Mouse (Mus musculus): ENCODE measurements around the gene Gpr171.
"Not testable (repeated sequence)": the region's sequence is repeated elsewhere in the genome, so short reads cannot be mapped to it uniquely, and the experiment has no call there.

The Gpr171 gene

GRCm38 (mm10) chr3:59113973-59114517, 12.4 kb upstream of the Gpr171 start:
- no peak for DNase-seq (ENCODE audit: low spot score)

GRCm38 (mm10) chr3:59113291-59113690, 11.7 kb upstream of the Gpr171 start:
- not testable (repeated sequence) for DNase-seq (ENCODE audit: low spot score)

GRCm38 (mm10) chr3:59111944-59112343, 10.3 kb upstream of the Gpr171 start:
- no peak for DNase-seq (ENCODE audit: low spot score)

GRCm38 (mm10) chr3:59109834-59110233, 8.2 kb upstream of the Gpr171 start:
- not testable (repeated sequence) for DNase-seq (ENCODE audit: low spot score)

- no peak for DNase-seq (ENCODE audit: low spot score)
Measured at GRCm38 (mm10) chr3:59107439-59107838, 5.8 kb upstream of the Gpr171 start.

- DNase-seq (ENCODE audit: low spot score) = no peak
Measured at GRCm38 (mm10) chr3:59104462-59104861, 2.8 kb upstream of the Gpr171 start.

GRCm38 (mm10) chr3:59102146-59102545, 525 bp upstream of the Gpr171 start:
- no peak for DNase-seq (ENCODE audit: low spot score)

GRCm38 (mm10) chr3:59098540-59098939, 3.1 kb downstream of the Gpr171 start:
- no peak for DNase-seq (ENCODE audit: low spot score)

- DNase-seq (ENCODE audit: low spot score) = no peak
Measured at GRCm38 (mm10) chr3:59097421-59097820, 4.2 kb downstream of the Gpr171 start.

GRCm38 (mm10) chr3:59092702-59093101, 8.9 kb downstream of the Gpr171 start:
- no peak for DNase-seq (ENCODE audit: low spot score)

- no peak for DNase-seq (ENCODE audit: low spot score)
Measured at GRCm38 (mm10) chr3:59080919-59081318, 20.7 kb downstream of the Gpr171 start.

GRCm38 (mm10) chr3:59080293-59080916, 21.2 kb downstream of the Gpr171 start:
- DNase-seq (ENCODE audit: low spot score) = no peak

GRCm38 (mm10) chr3:59079327-59079726, 22.3 kb downstream of the Gpr171 start:
- peak; percentile 59 for DNase-seq (ENCODE audit: low spot score)

GRCm38 (mm10) chr3:59078585-59078984, 23.0 kb downstream of the Gpr171 start:
- DNase-seq (ENCODE audit: low spot score) = no peak

GRCm38 (mm10) chr3:59077278-59077677, 24.3 kb downstream of the Gpr171 start:
- no peak for DNase-seq (ENCODE audit: low spot score)

GRCm38 (mm10) chr3:59069071-59069470, 32.5 kb downstream of the Gpr171 start:
- DNase-seq (ENCODE audit: low spot score) = not testable (repeated sequence)

- no peak for DNase-seq (ENCODE audit: low spot score)
Measured at GRCm38 (mm10) chr3:59066558-59067294, 34.9 kb downstream of the Gpr171 start.

- DNase-seq (ENCODE audit: low spot score) = no peak
Measured at GRCm38 (mm10) chr3:59065937-59066336, 35.7 kb downstream of the Gpr171 start.

- DNase-seq (ENCODE audit: low spot score) = no peak
Measured at GRCm38 (mm10) chr3:59063431-59063830, 38.2 kb downstream of the Gpr171 start.

GRCm38 (mm10) chr3:59062141-59062540, 39.5 kb downstream of the Gpr171 start:
- DNase-seq (ENCODE audit: low spot score) = no peak

- no peak for DNase-seq (ENCODE audit: low spot score)
Measured at GRCm38 (mm10) chr3:59060131-59060530, 41.5 kb downstream of the Gpr171 start.

- DNase-seq (ENCODE audit: low spot score) = peak; percentile 83
Measured at GRCm38 (mm10) chr3:59059022-59059541, 42.5 kb downstream of the Gpr171 start.

Measured in layer of hippocampus, adult 9-10 months (tissue).